In the genomic region with DNA sequence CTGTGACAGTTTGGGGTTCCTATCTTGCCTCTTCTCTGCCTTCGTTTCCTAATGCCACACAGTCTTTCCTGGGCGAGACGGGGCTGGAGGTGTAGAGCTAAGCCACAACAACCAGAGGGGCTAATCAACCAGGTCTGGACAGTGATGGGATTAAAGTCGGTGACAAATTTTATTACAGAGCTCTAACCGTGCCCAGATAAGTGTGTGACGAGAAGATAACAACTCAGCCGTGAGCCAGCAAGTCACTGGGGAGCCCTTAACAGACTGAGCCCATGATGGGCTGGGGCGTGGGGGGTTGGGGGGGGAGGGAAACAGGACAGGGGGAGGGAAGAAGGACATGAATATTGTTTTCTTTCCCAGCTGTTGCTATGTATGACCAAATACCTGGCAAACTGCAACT, we compare ENCODE assay signal across 15 mouse cellular contexts.
DNase-seq lines count a peak whose midpoint lies in the region; ATAC-seq and TF ChIP-seq lines count a peak whose summit lies in the region.
"Had no signal": no experiment of that assay in that cellular context is flagged by ENCODE, and none has a peak within 500 bp of the region (broad histone marks: within the 10 kb centered on the region; RNA-seq: fewer than 3 reads in every experiment).

No protein-coding gene starts in this region.

- intact Hi-C loops in gastrocnemius, adult 2 months (cut with DNase I): no loop called here

- no peak overlapping the region for H3K4me2 ChIP-seq in lung, embryonic 14.5 days
- no peak overlapping the region for H3K4me2 ChIP-seq in lung, postnatal 0 days (replicated peaks; ENCODE audit: low read depth, low read length)
- H3K4me2 ChIP-seq in liver, embryonic 13.5 days: peak overlapping the region; percentile 53
- no peak overlapping the region for H3K4me2 ChIP-seq in neural tube, embryonic 15.5 days
- H3K4me2 ChIP-seq: limb, embryonic 15.5 days; midbrain, embryonic 12.5 days had no signal

- H3K36me3 ChIP-seq in lung, embryonic 14.5 days (ENCODE audit: insufficient read depth): no peaks in the 10 kb centered on the region
- no peaks in the 10 kb centered on the region for H3K36me3 ChIP-seq in lung, postnatal 0 days (ENCODE audit: insufficient read depth, low read length)
- no peaks in the 10 kb centered on the region for H3K36me3 ChIP-seq in liver, embryonic 13.5 days
- H3K36me3 ChIP-seq in neural tube, embryonic 15.5 days: no peaks in the 10 kb centered on the region
- H3K36me3 ChIP-seq: limb, embryonic 15.5 days; midbrain, embryonic 12.5 days had no signal

- no peaks in the 10 kb centered on the region for H3K27me3 ChIP-seq in lung, embryonic 14.5 days (ENCODE audit: insufficient read depth, low read length)
- no peaks in the 10 kb centered on the region for H3K27me3 ChIP-seq in lung, postnatal 0 days (replicated peaks; ENCODE audit: insufficient read depth, low read length)
- H3K27me3 ChIP-seq in liver, embryonic 13.5 days: peaks cover 22% of the 10 kb centered on the region
- H3K27me3 ChIP-seq in neural tube, embryonic 15.5 days (replicated peaks): no peaks in the 10 kb centered on the region
- H3K27me3 ChIP-seq: limb, embryonic 15.5 days; midbrain, embryonic 12.5 days; Patski had no signal

- TF ChIP-seq EP300 in lung, postnatal 0 days (IDR thresholded peaks at IDR 0.05): no peak

- peak overlapping the region; percentile 38 for H3K27ac ChIP-seq in gastrocnemius, adult 2 months
- no peak overlapping the region for H3K27ac ChIP-seq in lung, embryonic 14.5 days (ENCODE audit: low read depth)
- no peak overlapping the region for H3K27ac ChIP-seq in lung, postnatal 0 days (ENCODE audit: low read length)
- H3K27ac ChIP-seq in liver, embryonic 13.5 days: peak overlapping the region; percentile 78
- 0 out of 2 replicates have a peak overlapping the region, but pooled peaks have one; percentile 18 for H3K27ac ChIP-seq in neural tube, embryonic 15.5 days (replicated peaks)
- H3K27ac ChIP-seq: limb, embryonic 15.5 days; midbrain, embryonic 12.5 days had no signal

- DNase-seq in gastrocnemius, adult 2 months: no peak
- no peak for DNase-seq in gastrocnemius, adult 18-20 months (ENCODE audit: low spot score)
- DNase-seq in lung, embryonic 14.5 days: no peak
- no peak for DNase-seq in lung, postnatal 0 days (ENCODE audit: low spot score)
- peak; percentile 58 for DNase-seq in liver, embryonic 13.5 days
- no peak for DNase-seq in ovary, postnatal 36 days (ENCODE audit: low spot score)
- DNase-seq: adrenal gland, postnatal 36 days; B cell, adult 2 months; thymus, postnatal 4 days had no signal

- peak; percentile 31; the same call in 1 of the 2 replicates for ATAC-seq in lung, embryonic 14.5 days (ENCODE audit: insufficient read depth)
- ATAC-seq in lung, postnatal 0 days: no peak
- ATAC-seq in liver, embryonic 13.5 days (ENCODE audit: low read depth): peak; percentile 98
- ATAC-seq in neural tube, embryonic 15.5 days (ENCODE audit: low FRiP score): no peak
- ATAC-seq in megakaryocyte, adult 5-6 weeks (ENCODE audit: poor library complexity, severe bottlenecking): no peak
- ATAC-seq: inflammation-experienced regulatory T-cells, adult 6 months; Patski had no signal

- H3K9me3 ChIP-seq in lung, embryonic 14.5 days (ENCODE audit: low read depth, low read length): no peaks in the 10 kb centered on the region
- no peaks in the 10 kb centered on the region for H3K9me3 ChIP-seq in lung, postnatal 0 days (ENCODE audit: low read length)
- no peaks in the 10 kb centered on the region for H3K9me3 ChIP-seq in liver, embryonic 13.5 days (replicated peaks)
- H3K9me3 ChIP-seq in neural tube, embryonic 15.5 days (replicated peaks): no peaks in the 10 kb centered on the region
- H3K9me3 ChIP-seq: limb, embryonic 15.5 days; midbrain, embryonic 12.5 days had no signal

- no peak overlapping the region for H3K9ac ChIP-seq in lung, embryonic 14.5 days
- H3K9ac ChIP-seq in lung, postnatal 0 days (replicated peaks; ENCODE audit: low read depth): no peak overlapping the region
- peak overlapping the region; percentile 31 for H3K9ac ChIP-seq in liver, embryonic 13.5 days
- no peak overlapping the region for H3K9ac ChIP-seq in neural tube, embryonic 15.5 days (replicated peaks)
- H3K9ac ChIP-seq: limb, embryonic 15.5 days; midbrain, embryonic 12.5 days had no signal

- WGBS in lung, embryonic 14.5 days: 22% methylated on average over 8 of the region's 8 CpGs
- 28% methylated on average over 8 of the region's 8 CpGs for WGBS in lung, postnatal 0 days
- 6% methylated on average over 8 of the region's 8 CpGs for WGBS in liver, embryonic 13.5 days (ENCODE audit: insufficient replicate concordance)
- WGBS in neural tube, embryonic 15.5 days: 30% methylated on average over 8 of the region's 8 CpGs

- H3K4me1 ChIP-seq in lung, embryonic 14.5 days (ENCODE audit: insufficient read depth): peaks cover 8% of the 10 kb centered on the region; the same call in 1 of the 2 replicates
- no peaks in the 10 kb centered on the region; the same call in none of the 2 replicates for H3K4me1 ChIP-seq in lung, postnatal 0 days (ENCODE audit: insufficient read depth, low read depth, low read length)
- peaks cover 21% of the 10 kb centered on the region for H3K4me1 ChIP-seq in liver, embryonic 13.5 days (replicated peaks)
- peaks cover 37% of the 10 kb centered on the region for H3K4me1 ChIP-seq in neural tube, embryonic 15.5 days

- TF ChIP-seq CTCF in gastrocnemius, adult 2 months (IDR thresholded peaks at IDR 0.05): no peak
- no peak for TF ChIP-seq CTCF in lung, embryonic 14.5 days (IDR thresholded peaks at IDR 0.05; ENCODE audit: low read depth)
- no peak for TF ChIP-seq CTCF in lung, postnatal 0 days (IDR thresholded peaks at IDR 0.05)

- H3K4me3 ChIP-seq in gastrocnemius, adult 2 months: no peak overlapping the region
- no peak overlapping the region for H3K4me3 ChIP-seq in lung, embryonic 14.5 days (ENCODE audit: low read depth, low read length)
- H3K4me3 ChIP-seq in lung, postnatal 0 days (ENCODE audit: low read depth, low read length): no peak overlapping the region
- H3K4me3 ChIP-seq in liver, embryonic 13.5 days (replicated peaks): peak overlapping the region; percentile 18; the same call in 1 of the 2 replicates
- no peak overlapping the region for H3K4me3 ChIP-seq in neural tube, embryonic 15.5 days (replicated peaks)
- H3K4me3 ChIP-seq: limb, embryonic 15.5 days; midbrain, embryonic 12.5 days had no signal

Comparison
In these comparisons a context has a peak if more than half of its experiments do, and no peak if none do; other contexts are left out.
1. ATAC-seq: peak in lung, embryonic 14.5 days (single experiment) and liver, embryonic 13.5 days (single experiment); none in lung, postnatal 0 days (single experiment), neural tube, embryonic 15.5 days (single experiment) and megakaryocyte, adult 5-6 weeks (single experiment).
2. H3K27ac ChIP-seq: peak in gastrocnemius, adult 2 months (single experiment), liver, embryonic 13.5 days (single experiment) and neural tube, embryonic 15.5 days (single experiment); none in lung, embryonic 14.5 days (single experiment) and lung, postnatal 0 days (single experiment).